Mouse (Mus musculus): ENCODE results near the gene Cops9.

DNA sequence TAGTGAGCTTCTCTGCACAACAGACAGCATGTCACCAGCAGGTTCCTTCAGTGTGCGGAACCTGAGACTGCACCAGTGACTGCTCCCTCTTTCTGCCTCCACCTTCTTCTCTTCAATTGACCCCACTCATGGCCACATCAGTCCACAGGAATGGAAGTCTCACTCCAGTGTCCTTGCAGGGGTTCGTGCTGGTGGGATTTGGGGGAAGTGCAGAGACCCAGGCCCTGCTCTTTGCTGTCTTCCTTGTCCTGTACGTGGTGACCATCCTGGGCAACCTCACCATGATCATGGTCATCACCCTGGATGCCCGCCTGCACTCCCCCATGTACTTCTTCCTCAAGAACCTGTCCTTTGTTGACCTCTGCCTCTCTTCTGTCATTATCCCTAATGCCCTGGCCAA, 34.1 kb downstream of the Cops9 start:
- TF ChIP-seq CTCF (IDR thresholded peaks at IDR 0.05; ENCODE audit: control insufficient read depth, insufficient read depth, insufficient replicate concordance, low read depth, low read length) (no peak), POLR2A (IDR thresholded peaks at IDR 0.05; ENCODE audit: control insufficient read depth, low read depth, low read length) (no peak)
